16 mouse cellular contexts compared by ENCODE assay signal in the genomic region with DNA sequence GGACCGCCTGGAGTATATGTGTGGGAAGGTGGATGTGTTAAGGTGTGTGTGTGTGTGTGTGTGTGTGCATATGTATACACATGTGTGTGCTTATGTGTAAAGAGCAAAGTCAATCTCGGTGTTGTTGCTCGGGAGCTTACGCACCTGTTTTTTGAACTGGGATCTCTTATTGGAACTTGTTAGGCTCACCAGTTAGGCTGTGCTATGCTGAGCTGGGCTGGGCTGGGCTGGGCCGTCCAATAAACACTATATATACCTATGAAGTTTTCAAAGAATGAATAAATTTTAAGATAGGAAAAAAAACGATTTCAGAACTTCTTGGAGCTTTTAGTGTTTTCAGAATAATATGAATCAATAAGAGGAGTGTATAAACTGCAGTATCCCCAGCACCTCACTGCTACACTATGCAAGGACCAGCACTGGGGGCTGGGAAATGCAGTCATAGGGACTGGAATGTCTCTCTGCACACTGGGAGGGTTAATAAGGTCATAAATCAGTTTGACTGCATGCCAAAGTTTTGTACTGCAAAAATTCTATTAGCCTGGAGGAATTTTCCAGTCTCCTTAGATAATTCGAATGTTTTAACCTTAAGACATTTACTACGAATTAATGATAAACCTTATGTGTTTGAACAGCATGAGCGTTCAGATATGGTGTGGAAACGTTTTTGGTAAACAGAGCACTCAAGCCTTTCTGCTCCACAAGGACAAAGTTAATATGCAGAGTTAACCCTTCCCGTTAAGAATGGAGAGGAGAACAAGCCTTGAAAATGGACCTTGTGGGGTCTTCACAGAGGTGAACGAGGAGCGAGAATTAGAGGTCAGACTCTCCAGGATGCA.
A peak's percentile ranks its signal among the peaks of the same experiment; 100 is the strongest.
DNase-seq lines count a peak whose midpoint lies in the region; ATAC-seq lines count a peak whose summit lies in the region.
"Had no signal": no experiment of that assay in that cellular context is flagged by ENCODE, and none has a peak within 500 bp of the region (broad histone marks: within the 10 kb centered on the region; RNA-seq: fewer than 3 reads in every experiment).

No protein-coding gene starts in this region.

- no peak overlapping the region for H3K27ac ChIP-seq in lung, embryonic 16.5 days (ENCODE audit: low read length)
- no peak overlapping the region for H3K27ac ChIP-seq in limb, embryonic 12.5 days
- no peak overlapping the region for H3K27ac ChIP-seq in midbrain, embryonic 15.5 days
- no peak overlapping the region for H3K27ac ChIP-seq in neural tube, embryonic 15.5 days (replicated peaks)
- H3K27ac ChIP-seq in hindbrain, embryonic 11.5 days (ENCODE audit: low read depth, low read length), result no peak overlapping the region
- H3K27ac ChIP-seq: heart, adult 2 months; hindbrain, embryonic 13.5 days; limb, embryonic 15.5 days had no signal

- 0 out of 2 replicates have a peak, but pooled peaks cover 3% of the 10 kb centered on the region for H3K4me1 ChIP-seq in lung, embryonic 16.5 days (replicated peaks; ENCODE audit: control insufficient read depth, insufficient read depth, low read length)
- H3K4me1 ChIP-seq in limb, embryonic 12.5 days (replicated peaks), result 0 out of 2 replicates have a peak, but pooled peaks cover 3% of the 10 kb centered on the region
- no peaks in the 10 kb centered on the region for H3K4me1 ChIP-seq in midbrain, embryonic 15.5 days
- no peaks in the 10 kb centered on the region for H3K4me1 ChIP-seq in neural tube, embryonic 15.5 days
- H3K4me1 ChIP-seq in hindbrain, embryonic 11.5 days (replicated peaks; ENCODE audit: control insufficient read depth, insufficient read depth, low read length), result no peaks in the 10 kb centered on the region
- H3K4me1 ChIP-seq: hindbrain, embryonic 13.5 days; limb, embryonic 15.5 days; megakaryocyte, embryonic 14.5 days had no signal

- no peaks in the 10 kb centered on the region for H3K9me3 ChIP-seq in lung, embryonic 16.5 days (ENCODE audit: control insufficient read depth, low read length)
- H3K9me3 ChIP-seq in limb, embryonic 12.5 days, result no peaks in the 10 kb centered on the region; the same call in 1 of the 2 replicates
- no peaks in the 10 kb centered on the region for H3K9me3 ChIP-seq in midbrain, embryonic 15.5 days
- H3K9me3 ChIP-seq in neural tube, embryonic 15.5 days (replicated peaks), result no peaks in the 10 kb centered on the region
- H3K9me3 ChIP-seq in hindbrain, embryonic 11.5 days (ENCODE audit: control insufficient read depth, low read length), result no peaks in the 10 kb centered on the region
- H3K9me3 ChIP-seq: hindbrain, embryonic 13.5 days; limb, embryonic 15.5 days had no signal

- H3K27me3 ChIP-seq in lung, embryonic 16.5 days (ENCODE audit: control insufficient read depth, insufficient read depth, low read depth, low read length), result no peaks in the 10 kb centered on the region
- no peaks in the 10 kb centered on the region for H3K27me3 ChIP-seq in limb, embryonic 12.5 days
- no peaks in the 10 kb centered on the region for H3K27me3 ChIP-seq in midbrain, embryonic 15.5 days (replicated peaks)
- H3K27me3 ChIP-seq in neural tube, embryonic 15.5 days (replicated peaks), result no peaks in the 10 kb centered on the region
- H3K27me3 ChIP-seq in hindbrain, embryonic 11.5 days (ENCODE audit: control insufficient read depth, insufficient read depth, low read length), result no peaks in the 10 kb centered on the region
- H3K27me3 ChIP-seq: hindbrain, embryonic 13.5 days; limb, embryonic 15.5 days; megakaryocyte, embryonic 14.5 days had no signal

- no peak overlapping the region for H3K4me3 ChIP-seq in lung, embryonic 16.5 days (ENCODE audit: low read length)
- H3K4me3 ChIP-seq in limb, embryonic 12.5 days (replicated peaks), result no peak overlapping the region
- H3K4me3 ChIP-seq in midbrain, embryonic 15.5 days, result no peak overlapping the region
- H3K4me3 ChIP-seq in neural tube, embryonic 15.5 days (replicated peaks), result no peak overlapping the region
- H3K4me3 ChIP-seq in hindbrain, embryonic 11.5 days (ENCODE audit: low read depth, low read length), result no peak overlapping the region
- H3K4me3 ChIP-seq: erythroblast, embryonic 14.5 days; heart, adult 2 months; hindbrain, embryonic 13.5 days; limb, embryonic 15.5 days; megakaryocyte, embryonic 14.5 days had no signal

- no peak overlapping the region for H3K4me2 ChIP-seq in lung, embryonic 16.5 days (ENCODE audit: low read depth, low read length)
- no peak overlapping the region for H3K4me2 ChIP-seq in limb, embryonic 12.5 days
- H3K4me2 ChIP-seq in midbrain, embryonic 15.5 days, result no peak overlapping the region
- no peak overlapping the region for H3K4me2 ChIP-seq in neural tube, embryonic 15.5 days
- no peak overlapping the region for H3K4me2 ChIP-seq in hindbrain, embryonic 11.5 days (replicated peaks; ENCODE audit: low read depth, low read length)
- H3K4me2 ChIP-seq: hindbrain, embryonic 13.5 days; limb, embryonic 15.5 days had no signal

- no peak overlapping the region for H3K9ac ChIP-seq in lung, embryonic 16.5 days (ENCODE audit: low read length)
- no peak overlapping the region for H3K9ac ChIP-seq in limb, embryonic 12.5 days (replicated peaks)
- no peak overlapping the region for H3K9ac ChIP-seq in midbrain, embryonic 15.5 days
- H3K9ac ChIP-seq in neural tube, embryonic 15.5 days (replicated peaks), result no peak overlapping the region
- H3K9ac ChIP-seq in hindbrain, embryonic 11.5 days (ENCODE audit: low read depth, low read length), result no peak overlapping the region
- H3K9ac ChIP-seq: hindbrain, embryonic 13.5 days; limb, embryonic 15.5 days had no signal

- no peaks in the 10 kb centered on the region for H3K36me3 ChIP-seq in lung, embryonic 16.5 days (ENCODE audit: control insufficient read depth, insufficient read depth, low read length)
- no peaks in the 10 kb centered on the region for H3K36me3 ChIP-seq in limb, embryonic 12.5 days
- no peaks in the 10 kb centered on the region for H3K36me3 ChIP-seq in midbrain, embryonic 15.5 days (replicated peaks)
- no peaks in the 10 kb centered on the region for H3K36me3 ChIP-seq in neural tube, embryonic 15.5 days
- H3K36me3 ChIP-seq in hindbrain, embryonic 11.5 days (ENCODE audit: control insufficient read depth, insufficient read depth, low read length), result no peaks in the 10 kb centered on the region
- H3K36me3 ChIP-seq: hindbrain, embryonic 13.5 days; limb, embryonic 15.5 days had no signal

- peak; percentile 71; the same call in 1 of the 2 replicates for ATAC-seq in lung, embryonic 16.5 days (ENCODE audit: low read depth)
- ATAC-seq in limb, embryonic 12.5 days (ENCODE audit: insufficient number of reproducible peaks, insufficient read depth, low FRiP score, low TSS enrichment, low read depth), result peak; percentile 75; the same call in 1 of the 2 replicates
- ATAC-seq in midbrain, embryonic 15.5 days (replicated peaks), result no peak
- no peak for ATAC-seq in neural tube, embryonic 15.5 days (ENCODE audit: low FRiP score)
- ATAC-seq in hindbrain, embryonic 11.5 days (ENCODE audit: low FRiP score), result no peak
- ATAC-seq: forebrain, embryonic 16.5 days had no signal

- DNase-seq in lung, postnatal 4 days, result no peak
- peak; percentile 62 for DNase-seq in kidney, adult 9 months
- DNase-seq in hindbrain, embryonic 11.5 days (ENCODE audit: low spot score), result no peak
- DNase-seq: adrenal gland, postnatal 14 days; cerebellum, adult 8-10 months; heart, adult 2 months; lung, adult 2 months had no signal

- WGBS in lung, embryonic 16.5 days, result 47% methylated on average over 13 of the region's 13 CpGs
- WGBS in limb, embryonic 12.5 days, result 54% methylated on average over 13 of the region's 13 CpGs
- 86% methylated on average over 13 of the region's 13 CpGs for WGBS in midbrain, embryonic 15.5 days
- 79% methylated on average over 13 of the region's 13 CpGs for WGBS in neural tube, embryonic 15.5 days
- 81% methylated on average over 13 of the region's 13 CpGs for WGBS in hindbrain, embryonic 11.5 days

Comparison
In these comparisons a context has a peak if more than half of its experiments do, and no peak if none do; other contexts are left out.
1. ATAC-seq: peak in lung, embryonic 16.5 days (single experiment) and limb, embryonic 12.5 days (single experiment); none in midbrain, embryonic 15.5 days (single experiment), neural tube, embryonic 15.5 days (single experiment) and hindbrain, embryonic 11.5 days (single experiment).